Mouse (Mus musculus): ENCODE data around the gene Nt5c2.

The Nt5c2 gene

DNA sequence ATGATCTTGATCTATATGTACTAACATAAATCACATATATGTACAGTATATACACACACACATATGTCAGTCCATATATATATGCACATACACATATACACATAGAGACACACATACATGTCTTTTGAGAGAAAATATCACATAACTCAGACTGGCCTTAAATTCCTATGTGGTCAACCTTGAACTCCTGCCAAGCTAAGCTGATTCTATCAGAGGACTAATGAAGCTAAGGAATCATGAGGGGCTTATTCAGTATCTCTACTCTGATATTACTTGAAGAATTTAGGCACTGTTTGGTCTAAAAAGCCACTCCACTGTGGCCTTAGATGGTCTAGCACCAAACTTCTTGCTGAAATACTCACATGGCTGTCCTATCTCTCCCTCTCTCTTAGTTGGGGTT, 49.5 kb downstream of the Nt5c2 start:
- no peak for DNase-seq (ENCODE audit: low spot score)

DNA sequence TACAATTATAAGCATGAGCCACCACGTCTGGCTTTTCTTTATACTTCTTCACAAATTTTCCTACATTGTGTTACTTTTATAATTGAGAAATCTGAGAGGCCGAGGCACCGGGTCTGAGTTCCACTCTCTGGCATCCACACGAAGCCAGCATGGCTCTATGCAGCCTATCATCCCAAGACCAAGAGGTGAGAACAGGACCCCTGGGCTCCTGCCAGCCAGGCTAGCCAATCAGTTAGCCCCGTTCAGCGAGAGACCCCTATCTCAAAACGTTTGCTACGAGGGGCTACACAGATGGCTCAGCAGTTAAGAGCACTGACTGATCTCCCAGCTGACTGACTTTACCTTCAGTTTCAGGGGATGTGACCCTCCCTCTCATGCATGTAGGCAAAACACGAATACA, 50.6 kb downstream of the Nt5c2 start:
- no peak for DNase-seq (ENCODE audit: low spot score)

DNA sequence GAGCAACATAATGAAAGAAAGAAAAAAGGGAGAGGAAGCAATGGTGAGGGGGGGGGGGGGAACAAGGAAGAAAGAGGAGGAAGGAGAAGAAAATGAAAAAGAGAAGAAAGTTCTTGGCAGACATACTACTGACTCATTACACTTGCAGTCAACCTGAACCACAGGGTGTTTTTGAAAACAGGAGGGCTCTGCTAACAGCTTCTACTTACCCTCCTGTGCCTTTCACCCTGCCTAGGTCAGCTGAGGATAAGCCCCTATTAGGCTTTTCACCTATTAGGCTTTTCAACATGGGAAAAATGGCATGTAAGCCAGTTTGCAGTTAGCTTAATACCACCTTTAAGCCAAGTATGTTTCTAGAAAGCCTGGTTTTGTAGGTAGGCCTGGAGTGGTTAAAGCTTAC, 51.5 kb downstream of the Nt5c2 start:
- no peak for DNase-seq (ENCODE audit: low spot score)

DNA sequence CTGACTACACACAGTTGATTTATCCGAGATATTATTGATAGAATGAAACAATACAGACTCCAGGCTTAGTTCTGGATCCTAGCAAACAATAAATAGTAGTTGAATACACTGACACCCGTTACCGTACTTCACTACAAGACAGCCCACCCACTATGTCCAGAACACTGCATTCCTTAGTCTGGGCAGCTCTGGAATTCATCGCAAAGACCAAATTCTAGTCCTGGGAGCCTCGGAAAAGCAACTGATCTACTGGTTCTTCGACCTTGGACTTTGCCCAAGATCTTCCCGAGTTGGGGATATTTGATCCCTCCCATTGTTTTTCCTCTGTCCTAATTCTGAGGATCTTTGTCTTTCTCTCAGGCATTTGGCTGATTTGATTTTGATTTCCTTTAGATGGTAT, 52.1 kb downstream of the Nt5c2 start:
- no peak for DNase-seq (ENCODE audit: low spot score)

DNA sequence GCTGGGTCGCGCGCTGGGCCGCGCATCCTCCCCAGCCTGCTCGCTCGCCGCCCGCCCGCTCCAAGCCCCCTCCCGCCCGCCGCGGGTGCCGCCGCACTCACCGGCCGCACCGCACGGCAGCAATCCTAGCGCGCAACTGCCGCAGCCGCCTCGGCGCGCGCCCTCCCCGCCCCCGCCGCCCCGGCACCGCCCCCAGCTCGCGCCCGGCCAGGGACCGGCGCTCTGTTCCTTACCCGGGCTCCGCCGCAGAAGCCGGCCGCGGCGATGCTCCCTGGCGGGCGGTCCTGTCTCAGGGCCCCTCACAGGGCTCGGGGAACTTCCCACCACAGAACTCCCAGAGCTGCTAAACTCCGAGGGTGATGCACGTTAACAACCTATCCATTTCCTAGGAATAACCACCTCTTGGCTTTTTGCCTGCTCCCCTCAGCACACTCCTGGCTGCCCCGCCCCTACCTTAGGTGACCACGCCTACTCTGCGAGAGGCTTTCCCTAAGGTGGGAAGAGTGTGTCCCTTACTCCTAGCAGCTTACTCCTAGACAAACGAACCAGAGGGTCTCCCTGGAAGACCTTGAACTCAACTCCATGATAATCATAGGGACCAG, 52.7 kb downstream of the Nt5c2 start:
- DNase-seq (ENCODE audit: low spot score): no peak

GRCm38 (mm10) chr19:46961652-46962051, 53.3 kb downstream of the Nt5c2 start:
- peak; percentile 43 for DNase-seq (ENCODE audit: low spot score)

GRCm38 (mm10) chr19:46961047-46961651, 53.8 kb downstream of the Nt5c2 start:
- DNase-seq (ENCODE audit: low spot score): no peak

- no peak for DNase-seq (ENCODE audit: low spot score)
Measured at GRCm38 (mm10) chr19:46960101-46961046, 54.6 kb downstream of the Nt5c2 start.

- DNase-seq (ENCODE audit: low spot score): no peak
Measured at GRCm38 (mm10) chr19:46959536-46959935, 55.4 kb downstream of the Nt5c2 start.

- DNase-seq (ENCODE audit: low spot score): no peak
Measured at GRCm38 (mm10) chr19:46958566-46958965, 56.4 kb downstream of the Nt5c2 start.

DNA sequence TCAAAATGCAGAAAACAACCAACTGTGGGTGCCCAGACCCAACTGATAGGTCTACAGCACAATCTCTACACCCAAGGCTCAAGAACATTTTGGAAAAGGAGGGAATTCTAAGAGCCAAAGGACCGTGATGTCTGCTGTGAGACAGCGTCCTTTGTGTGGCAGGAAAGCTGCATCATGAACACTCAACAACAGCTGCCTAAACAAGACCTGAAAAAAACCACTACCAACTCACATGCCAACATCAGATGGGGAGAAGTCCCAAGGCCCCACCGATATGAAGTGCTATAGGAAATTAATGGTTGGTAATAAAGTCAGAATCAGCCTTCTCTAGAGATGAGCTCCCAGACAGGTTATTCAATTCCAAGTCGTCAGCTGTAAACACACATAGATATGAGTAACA, 57.0 kb downstream of the Nt5c2 start:
- no peak for DNase-seq (ENCODE audit: low spot score)

GRCm38 (mm10) chr19:46957001-46957400, 58.0 kb downstream of the Nt5c2 start:
- DNase-seq (ENCODE audit: low spot score): no peak

GRCm38 (mm10) chr19:46956410-46956809, 58.5 kb downstream of the Nt5c2 start:
- no peak for DNase-seq (ENCODE audit: low spot score)

DNA sequence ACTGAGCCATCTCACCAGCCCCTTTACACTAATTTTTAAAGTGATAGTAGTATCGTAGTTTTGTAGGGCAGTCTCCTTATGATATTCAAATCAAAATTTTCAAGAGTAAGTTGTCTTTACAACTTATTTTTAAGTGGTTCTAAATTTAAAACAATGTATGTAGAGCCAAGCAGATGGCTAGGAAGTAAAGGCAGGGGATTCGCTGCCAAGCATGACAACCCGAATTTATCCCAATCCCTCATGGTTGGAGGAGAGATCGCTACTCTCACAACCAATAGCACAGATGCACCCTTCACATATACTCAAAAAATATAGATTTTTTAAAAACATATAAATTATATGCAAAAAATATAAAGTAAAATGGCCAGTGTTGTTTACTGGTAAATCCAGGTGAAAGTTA, 59.3 kb downstream of the Nt5c2 start:
- DNase-seq (ENCODE audit: low spot score): no peak

- DNase-seq (ENCODE audit: low spot score): no peak
Measured at GRCm38 (mm10) chr19:46953536-46953935, 61.4 kb downstream of the Nt5c2 start.

GRCm38 (mm10) chr19:46952986-46953385, 62.0 kb downstream of the Nt5c2 start:
- no peak for DNase-seq (ENCODE audit: low spot score)

- no peak for DNase-seq (ENCODE audit: low spot score)
Measured at GRCm38 (mm10) chr19:46944341-46944740, 70.6 kb downstream of the Nt5c2 start.

- no peak for DNase-seq (ENCODE audit: low spot score)
Measured at GRCm38 (mm10) chr19:46937173-46937572, 77.8 kb downstream of the Nt5c2 start.

GRCm38 (mm10) chr19:46934025-46934424, 80.9 kb downstream of the Nt5c2 start:
- DNase-seq (ENCODE audit: low spot score): no peak

- no peak for DNase-seq (ENCODE audit: low spot score)
Measured at GRCm38 (mm10) chr19:46932608-46933007, 82.3 kb downstream of the Nt5c2 start.

GRCm38 (mm10) chr19:46930026-46930425, 84.9 kb downstream of the Nt5c2 start:
- no peak for DNase-seq (ENCODE audit: low spot score)

GRCm38 (mm10) chr19:46929044-46929587, 85.8 kb downstream of the Nt5c2 start:
- DNase-seq (ENCODE audit: low spot score): no peak

- no peak for DNase-seq (ENCODE audit: low spot score)
Measured at GRCm38 (mm10) chr19:46928136-46928535, 86.8 kb downstream of the Nt5c2 start.

Data from layer of hippocampus, adult 9-10 months (tissue).